Mouse (Mus musculus): ENCODE data around the gene Sbno2. TPM values are rescaled to one million over a fixed set of nuclear protein-coding genes. Genes with fewer than 3 reads are reported as not detected.

Sbno2 gene
- polyA plus RNA-seq, 1 experiment, result 27.7 TPM

- WGBS, result 35% methylated on average over 5 of the region's 5 CpGs
- Histone ChIP-seq H3K4me1 (ENCODE audit: control insufficient read depth, insufficient read depth, low read length) (peaks cover 50% of the 10 kb centered on the region), H3K4me3 (ENCODE audit: insufficient read depth, low read depth, low read length) (no peak overlapping the region), H3K36me3 (ENCODE audit: control insufficient read depth, insufficient read depth, low read length) (no peaks in the 10 kb centered on the region), H3K27ac (ENCODE audit: insufficient read depth, low read depth, low read length) (peak overlapping the region; percentile 9), H3K27me3 (replicated peaks; ENCODE audit: control insufficient read depth, insufficient read depth, low read length) (no peaks in the 10 kb centered on the region)
- peak; percentile 50 for DNase-seq
- TF ChIP-seq CTCF (conservative IDR thresholded peaks at IDR 0.05; ENCODE audit: insufficient read depth, insufficient read length, low read depth, low read length) (no peak), POLR2A (IDR thresholded peaks at IDR 0.05; ENCODE audit: low read depth, low read length) (no peak)
These were observed 12.7 kb downstream of the Sbno2 start for GRCm38 (mm10) chr10:80092690-80093089.

GRCm38 (mm10) chr10:80091527-80091926, 13.8 kb downstream of the Sbno2 start:
- no peak overlapping the region for H3K27ac ChIP-seq (ENCODE audit: insufficient read depth, low read depth, low read length)
- no peaks in the 10 kb centered on the region for H3K36me3 ChIP-seq (ENCODE audit: control insufficient read depth, insufficient read depth, low read length)
- H3K4me3 ChIP-seq (ENCODE audit: insufficient read depth, low read depth, low read length), result no peak overlapping the region
- TF ChIP-seq CTCF (conservative IDR thresholded peaks at IDR 0.05; ENCODE audit: insufficient read depth, insufficient read length, low read depth, low read length) (no peak), POLR2A (IDR thresholded peaks at IDR 0.05; ENCODE audit: low read depth, low read length) (no peak)
- no peak for DNase-seq
- WGBS, result 92% methylated on average over 6 of the region's 6 CpGs
- no peaks in the 10 kb centered on the region for H3K27me3 ChIP-seq (replicated peaks; ENCODE audit: control insufficient read depth, insufficient read depth, low read length)
- H3K4me1 ChIP-seq (ENCODE audit: control insufficient read depth, insufficient read depth, low read length), result peaks cover 44% of the 10 kb centered on the region

- H3K4me1 ChIP-seq (ENCODE audit: control insufficient read depth, insufficient read depth, low read length), result peaks cover 30% of the 10 kb centered on the region
- WGBS, result 62% methylated on average over 4 of the region's 4 CpGs
- DNase-seq, result peak; percentile 66
- H3K36me3 ChIP-seq (ENCODE audit: control insufficient read depth, insufficient read depth, low read length), result no peaks in the 10 kb centered on the region
- TF ChIP-seq POLR2A (IDR thresholded peaks at IDR 0.05; ENCODE audit: low read depth, low read length) (no peak), CTCF (conservative IDR thresholded peaks at IDR 0.05; ENCODE audit: insufficient read depth, insufficient read length, low read depth, low read length) (peak; percentile 62)
- no peak overlapping the region for H3K4me3 ChIP-seq (ENCODE audit: insufficient read depth, low read depth, low read length)
- H3K27ac ChIP-seq (ENCODE audit: insufficient read depth, low read depth, low read length), result no peak overlapping the region
- H3K27me3 ChIP-seq (replicated peaks; ENCODE audit: control insufficient read depth, insufficient read depth, low read length), result no peaks in the 10 kb centered on the region
These were observed 16.2 kb downstream of the Sbno2 start for GRCm38 (mm10) chr10:80089146-80089545.

GRCm38 (mm10) chr10:80087483-80087882, 17.9 kb downstream of the Sbno2 start:
- Histone ChIP-seq H3K4me3 (ENCODE audit: insufficient read depth, low read depth, low read length) (no peak overlapping the region), H3K27me3 (replicated peaks; ENCODE audit: control insufficient read depth, insufficient read depth, low read length) (no peaks in the 10 kb centered on the region), H3K27ac (ENCODE audit: insufficient read depth, low read depth, low read length) (no peak overlapping the region), H3K4me1 (ENCODE audit: control insufficient read depth, insufficient read depth, low read length) (peaks cover 16% of the 10 kb centered on the region), H3K36me3 (ENCODE audit: control insufficient read depth, insufficient read depth, low read length) (no peaks in the 10 kb centered on the region)
- TF ChIP-seq CTCF (conservative IDR thresholded peaks at IDR 0.05; ENCODE audit: insufficient read depth, insufficient read length, low read depth, low read length) (no peak), POLR2A (IDR thresholded peaks at IDR 0.05; ENCODE audit: low read depth, low read length) (no peak)
- WGBS, result 84% methylated on average over 8 of the region's 8 CpGs
- DNase-seq, result no peak

GRCm38 (mm10) chr10:80086847-80087246, 18.5 kb downstream of the Sbno2 start:
- no peak for DNase-seq
- H3K36me3 ChIP-seq (ENCODE audit: control insufficient read depth, insufficient read depth, low read length), result no peaks in the 10 kb centered on the region
- TF ChIP-seq CTCF (conservative IDR thresholded peaks at IDR 0.05; ENCODE audit: insufficient read depth, insufficient read length, low read depth, low read length) (no peak), POLR2A (IDR thresholded peaks at IDR 0.05; ENCODE audit: low read depth, low read length) (no peak)
- no peak overlapping the region for H3K4me3 ChIP-seq (ENCODE audit: insufficient read depth, low read depth, low read length)
- peaks cover 14% of the 10 kb centered on the region for H3K4me1 ChIP-seq (ENCODE audit: control insufficient read depth, insufficient read depth, low read length)
- no peaks in the 10 kb centered on the region for H3K27me3 ChIP-seq (replicated peaks; ENCODE audit: control insufficient read depth, insufficient read depth, low read length)
- 42% methylated on average over 3 of the region's 3 CpGs for WGBS
- no peak overlapping the region for H3K27ac ChIP-seq (ENCODE audit: insufficient read depth, low read depth, low read length)

GRCm38 (mm10) chr10:80084817-80085487, 20.4 kb downstream of the Sbno2 start:
- Histone ChIP-seq H3K36me3 (ENCODE audit: control insufficient read depth, insufficient read depth, low read length) (no peaks in the 10 kb centered on the region), H3K4me3 (ENCODE audit: insufficient read depth, low read depth, low read length) (no peak overlapping the region), H3K27ac (ENCODE audit: insufficient read depth, low read depth, low read length) (0 out of 2 replicates have a peak overlapping the region, but pooled peaks have one; percentile 6), H3K27me3 (replicated peaks; ENCODE audit: control insufficient read depth, insufficient read depth, low read length) (no peaks in the 10 kb centered on the region), H3K4me1 (ENCODE audit: control insufficient read depth, insufficient read depth, low read length) (peaks cover 13% of the 10 kb centered on the region)
- TF ChIP-seq CTCF (conservative IDR thresholded peaks at IDR 0.05; ENCODE audit: insufficient read depth, insufficient read length, low read depth, low read length) (no peak), POLR2A (IDR thresholded peaks at IDR 0.05; ENCODE audit: low read depth, low read length) (no peak)
- WGBS, result 25% methylated on average over 9 of the region's 9 CpGs
- peak; percentile 80 for DNase-seq

- H3K36me3 ChIP-seq (ENCODE audit: control insufficient read depth, insufficient read depth, low read length), result no peaks in the 10 kb centered on the region
- H3K4me1 ChIP-seq (ENCODE audit: control insufficient read depth, insufficient read depth, low read length), result peaks cover 5% of the 10 kb centered on the region
- H3K4me3 ChIP-seq (ENCODE audit: insufficient read depth, low read depth, low read length), result no peak overlapping the region
- H3K27me3 ChIP-seq (replicated peaks; ENCODE audit: control insufficient read depth, insufficient read depth, low read length), result no peaks in the 10 kb centered on the region
- no peak for TF ChIP-seq POLR2A (IDR thresholded peaks at IDR 0.05; ENCODE audit: low read depth, low read length)
- TF ChIP-seq CTCF (conservative IDR thresholded peaks at IDR 0.05; ENCODE audit: insufficient read depth, insufficient read length, low read depth, low read length), result 0 out of 2 replicates have a peak, but pooled peaks have one; percentile 2
- no peak for DNase-seq
- no peak overlapping the region for H3K27ac ChIP-seq (ENCODE audit: insufficient read depth, low read depth, low read length)
- WGBS, result 89% methylated on average over 3 of the region's 3 CpGs
These were observed 24.3 kb downstream of the Sbno2 start for GRCm38 (mm10) chr10:80081075-80081474.

Measured in kidney, adult 2 months (tissue).